Mouse (Mus musculus): ENCODE data around the gene Rab1b.
"Not testable (repeated sequence)": the region's sequence is repeated elsewhere in the genome, so short reads cannot be mapped to it uniquely, and the experiment has no call there.

Gene Rab1b

GRCm38 (mm10) chr19:5097521-5098362, 9.1 kb downstream of the Rab1b start:
- DNase-seq (ENCODE audit: low read depth, low spot score) = no peak

- no peak for DNase-seq (ENCODE audit: low read depth, low spot score)
Measured at GRCm38 (mm10) chr19:5095887-5096474, 10.9 kb downstream of the Rab1b start.

GRCm38 (mm10) chr19:5094746-5095417, 12.0 kb downstream of the Rab1b start:
- no peak for DNase-seq (ENCODE audit: low read depth, low spot score)

GRCm38 (mm10) chr19:5094243-5094632, 12.6 kb downstream of the Rab1b start:
- no peak for DNase-seq (ENCODE audit: low read depth, low spot score)

DNA sequence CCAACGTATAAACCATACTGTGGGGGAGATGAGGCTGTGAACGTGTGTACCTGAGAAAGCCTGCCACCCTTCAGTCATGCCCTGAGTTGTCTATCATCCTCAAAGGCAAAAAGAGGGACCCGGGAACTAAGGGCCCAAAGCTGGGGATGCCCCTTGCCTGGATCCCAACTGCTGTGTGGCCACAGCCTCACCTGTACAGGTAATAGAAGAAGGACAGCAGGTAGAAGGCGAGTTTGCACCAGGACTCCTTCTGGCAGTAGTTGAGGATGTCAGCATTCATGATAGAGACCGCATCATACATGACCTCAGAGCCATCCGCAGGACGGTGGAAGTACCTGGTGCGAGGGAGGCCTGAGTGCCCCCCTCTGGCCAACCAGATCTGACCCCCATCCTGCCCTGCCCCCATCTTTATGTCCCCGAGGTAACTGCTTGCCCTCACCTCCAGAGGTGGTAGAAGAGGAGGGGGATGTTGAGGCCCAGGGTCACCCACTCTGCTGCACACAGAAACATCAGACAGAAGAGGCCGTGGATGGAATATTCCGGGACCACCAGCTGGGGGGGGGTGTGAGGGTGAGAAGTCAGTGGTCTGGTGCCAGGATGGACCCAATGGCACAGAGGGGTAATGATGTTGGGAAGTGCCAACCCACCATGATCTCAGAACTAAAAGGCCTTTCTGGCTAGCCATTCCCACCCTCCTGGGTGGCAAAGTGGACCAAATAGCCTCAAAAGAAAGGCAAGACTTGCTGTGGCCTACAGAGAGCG, 13.2 kb downstream of the Rab1b start:
- DNase-seq (ENCODE audit: low read depth, low spot score) = no peak

GRCm38 (mm10) chr19:5092083-5092482, 14.8 kb downstream of the Rab1b start:
- DNase-seq (ENCODE audit: low read depth, low spot score) = no peak

DNA sequence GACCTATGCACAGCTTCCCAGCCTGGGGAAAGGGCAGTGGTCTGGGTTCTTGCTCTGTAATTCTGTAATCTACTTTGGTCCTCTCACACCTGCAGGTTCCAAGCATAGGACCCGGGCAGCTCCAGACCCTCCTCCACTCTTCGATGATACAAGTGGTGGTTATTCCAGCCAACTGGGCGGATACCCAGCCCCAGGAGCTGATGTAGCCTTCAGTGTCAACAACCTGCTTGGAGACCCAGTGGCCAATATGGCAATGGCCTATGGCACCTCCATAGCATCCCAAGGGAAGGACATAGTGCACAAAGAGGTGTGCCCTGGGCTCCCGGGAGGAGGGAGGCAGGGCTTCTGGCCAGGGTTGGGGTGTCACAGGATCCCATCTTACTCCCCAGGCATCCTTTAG, 17.5 kb downstream of the Rab1b start:
- no peak for DNase-seq (ENCODE audit: low read depth, low spot score)

DNA sequence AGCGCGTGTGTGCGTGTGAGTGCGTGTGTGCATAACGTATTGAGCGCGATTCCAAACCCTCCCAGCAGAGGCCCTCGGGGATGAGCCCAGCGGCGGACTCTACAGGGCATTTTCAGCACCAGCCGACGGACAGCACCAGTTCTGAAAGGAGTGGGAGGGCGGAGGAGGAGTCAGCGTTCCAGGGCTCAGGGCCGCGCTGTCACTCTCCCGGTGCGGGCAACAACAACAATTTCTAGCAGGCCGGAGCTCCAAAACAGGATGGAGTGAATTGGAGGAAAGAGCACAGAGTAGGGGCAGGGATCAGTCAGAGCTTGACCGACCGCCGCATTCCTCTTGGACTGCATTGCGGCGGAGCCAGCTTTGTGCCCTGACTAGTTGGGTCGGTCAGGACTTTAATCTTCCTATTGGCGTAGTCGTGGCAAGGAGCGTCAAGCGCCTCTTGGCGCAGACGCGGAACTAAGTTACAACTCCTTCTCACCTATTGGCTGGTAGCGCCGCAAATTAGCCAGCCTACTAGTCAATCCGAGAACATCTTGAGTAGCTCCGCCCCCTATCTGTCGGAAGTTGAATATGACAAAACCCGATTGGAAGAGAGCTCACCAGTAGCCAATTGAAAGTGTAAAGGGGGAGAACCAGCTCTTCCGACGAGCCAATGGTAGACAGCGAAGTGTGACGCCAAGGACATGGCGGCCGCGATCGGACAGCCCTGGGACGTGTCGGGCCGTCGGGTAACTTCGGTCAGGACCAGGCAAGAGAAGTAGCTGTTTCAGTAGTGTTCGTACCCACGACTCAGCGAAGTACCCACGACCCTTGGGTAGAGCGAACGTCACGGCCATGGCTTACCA, 18.8 kb downstream of the Rab1b start, which contains the start of gene Yif1a:
Gene Yif1a (plus strand): TSS at position 655 of the 845 bp plus-strand sequence.
- DNase-seq (ENCODE audit: low read depth, low spot score) = peak; percentile 99

DNA sequence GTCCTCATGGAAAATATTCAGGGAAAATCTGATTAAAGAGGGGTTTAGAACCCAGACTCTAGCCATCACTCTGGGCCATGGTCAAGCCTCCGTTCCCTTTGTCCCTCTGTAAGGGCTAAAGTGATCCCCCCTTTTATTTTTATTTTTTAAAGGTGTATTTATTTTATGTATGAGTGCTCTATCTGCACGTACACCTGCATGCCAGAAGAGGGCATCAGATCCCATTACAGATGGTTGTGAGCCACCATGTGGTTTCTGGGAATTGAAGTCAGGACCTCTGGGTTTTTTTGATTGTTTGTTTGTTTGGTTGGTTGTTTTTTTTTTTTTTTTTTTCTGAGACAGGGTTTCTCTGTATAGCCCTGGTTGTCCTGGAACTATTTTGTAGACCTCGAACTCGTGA, 20.3 kb downstream of the Rab1b start:
- not testable (repeated sequence) for DNase-seq (ENCODE audit: low read depth, low spot score)

GRCm38 (mm10) chr19:5085145-5085863, 21.6 kb downstream of the Rab1b start, which contains the start of gene Tmem151a:
Tmem151a (minus strand) TSS chr19:5085531.
- no peak for DNase-seq (ENCODE audit: low read depth, low spot score)

DNA sequence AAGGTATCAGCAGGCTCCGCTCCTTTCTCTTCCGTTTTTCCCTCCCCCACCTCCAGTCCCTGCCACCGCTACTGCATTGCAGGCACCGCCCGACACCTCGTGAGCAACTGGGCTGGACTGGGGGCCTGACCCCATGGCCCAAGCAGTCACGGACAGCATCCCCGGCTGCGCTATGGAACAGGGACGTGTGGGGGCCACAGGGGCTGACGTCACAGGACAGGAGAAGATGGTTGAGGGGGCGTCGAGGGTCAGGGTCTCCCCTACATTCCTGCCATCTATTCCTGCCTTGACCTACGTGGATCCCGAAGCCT, 22.1 kb downstream of the Rab1b start:
- no peak for DNase-seq (ENCODE audit: low read depth, low spot score)

DNA sequence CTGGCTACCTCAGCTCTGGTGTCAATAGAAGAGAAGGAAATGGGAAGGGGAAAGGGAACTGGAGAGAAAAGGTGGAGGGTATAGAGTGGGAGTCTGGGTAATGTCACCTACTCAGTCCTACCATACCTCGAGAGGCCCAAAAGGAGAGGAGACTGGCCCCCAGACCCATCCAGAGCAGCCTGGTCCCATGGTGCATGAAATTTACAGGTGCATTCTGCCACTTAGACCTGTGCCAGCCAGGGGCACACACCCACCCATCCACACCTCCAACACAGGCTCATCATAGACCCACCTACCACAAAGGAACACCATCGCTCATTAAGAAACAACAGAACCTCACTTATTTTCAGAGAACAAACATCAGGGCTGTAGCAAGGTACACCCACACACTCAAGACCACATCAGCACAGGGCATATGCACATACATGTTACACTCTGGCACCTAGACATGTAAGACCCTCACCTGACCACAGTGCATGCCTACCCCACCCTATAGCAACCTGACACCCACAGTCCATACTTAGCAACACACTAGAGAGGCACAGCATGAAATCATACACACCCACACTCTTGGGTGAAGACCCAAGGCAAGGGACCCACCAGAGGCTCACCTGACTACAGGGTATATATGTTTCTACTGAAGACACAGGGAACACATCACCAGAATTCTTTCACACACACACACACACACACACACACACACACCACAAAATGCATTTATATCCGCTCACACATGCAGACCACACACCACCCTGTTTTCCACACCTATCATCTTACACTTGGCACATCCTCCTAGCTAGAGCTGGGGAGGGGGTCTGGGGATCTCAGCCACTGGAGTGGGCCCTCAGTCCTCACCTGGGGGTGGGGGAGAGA, 22.7 kb downstream of the Rab1b start:
- no peak for DNase-seq (ENCODE audit: low read depth, low spot score)

- DNase-seq (ENCODE audit: low read depth, low spot score) = no peak
Measured at GRCm38 (mm10) chr19:5082596-5082995, 24.3 kb downstream of the Rab1b start.

- DNase-seq (ENCODE audit: low read depth, low spot score) = no peak
Measured at GRCm38 (mm10) chr19:5082005-5082404, 24.9 kb downstream of the Rab1b start.

DNA sequence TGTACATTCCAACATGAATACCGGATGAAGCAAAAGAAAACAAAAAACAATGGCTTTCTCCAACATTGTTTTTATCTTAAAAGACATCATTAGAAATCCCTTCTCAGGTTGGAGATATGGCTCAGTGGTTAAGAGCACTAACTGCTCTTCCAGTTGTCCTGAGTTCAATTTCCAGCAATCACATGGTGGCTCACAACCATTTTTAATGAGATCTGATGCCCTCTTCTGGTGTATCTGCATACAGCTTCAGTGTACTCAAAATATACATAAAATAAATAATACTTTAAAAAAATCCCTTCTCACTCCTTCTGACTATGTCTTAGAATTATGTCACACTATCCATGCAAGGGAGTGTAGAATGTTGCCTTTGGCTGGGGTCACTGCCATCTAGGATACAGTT, 27.6 kb downstream of the Rab1b start:
- DNase-seq (ENCODE audit: low read depth, low spot score) = no peak

DNA sequence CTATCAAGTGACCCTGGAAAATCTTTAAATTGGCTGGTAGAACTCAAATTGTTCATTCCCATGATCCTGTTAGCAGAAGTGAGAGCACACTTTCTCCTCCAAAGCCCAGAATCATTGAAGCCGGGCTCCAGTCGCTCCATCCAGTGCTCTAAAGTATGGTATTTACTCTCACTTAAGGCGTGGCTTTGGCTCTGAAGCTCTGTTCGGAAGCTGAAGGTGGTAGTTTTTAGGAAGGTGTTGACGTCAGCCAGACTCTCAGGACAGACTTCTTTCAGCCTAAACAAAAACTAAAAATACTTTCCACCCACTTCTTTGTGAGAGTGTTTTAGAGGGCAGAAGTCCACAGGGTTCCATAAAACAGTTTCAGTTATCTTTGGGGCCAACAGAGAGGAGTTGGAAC, 33.4 kb downstream of the Rab1b start:
- no peak for DNase-seq (ENCODE audit: low read depth, low spot score)

- no peak for DNase-seq (ENCODE audit: low read depth, low spot score)
Measured at GRCm38 (mm10) chr19:5073028-5073427, 33.8 kb downstream of the Rab1b start.

DNA sequence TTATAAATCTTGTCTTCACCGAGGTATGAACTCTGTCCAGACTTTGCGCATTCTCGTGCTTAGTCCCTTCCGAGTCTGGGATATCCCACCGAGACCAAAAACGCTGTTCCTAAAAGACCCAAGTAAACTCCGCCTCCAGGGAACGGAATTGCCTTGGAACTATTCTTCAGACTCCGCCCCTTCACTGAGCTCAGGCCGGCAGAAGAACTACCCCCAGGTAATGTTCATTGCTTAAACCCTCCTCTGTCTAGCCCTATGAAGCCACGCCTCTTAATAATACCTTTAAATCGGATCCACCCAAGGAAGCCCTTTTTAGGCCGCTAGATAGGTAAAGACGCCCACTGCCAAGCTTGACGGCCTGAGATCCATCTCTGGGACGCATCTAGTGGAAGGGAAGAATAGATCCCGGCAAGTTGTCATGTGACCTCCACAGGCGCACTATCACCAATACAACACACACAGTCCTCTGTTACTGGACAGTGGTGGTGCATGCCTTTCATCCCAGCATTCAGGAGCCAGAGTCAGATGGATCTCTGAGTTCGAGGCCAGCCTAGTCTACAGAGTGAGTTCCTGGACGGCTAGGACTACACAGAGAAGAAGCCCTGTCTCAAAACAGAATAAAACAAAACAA, 34.4 kb downstream of the Rab1b start:
- no peak for DNase-seq (ENCODE audit: low read depth, low spot score)
